Mouse (Mus musculus): ENCODE data around the gene Pfas.

- TF ChIP-seq CTCF (IDR thresholded peaks at IDR 0.05; ENCODE audit: borderline replicate concordance, insufficient read depth, low read length), result no peak
- TF ChIP-seq POLR2A (IDR thresholded peaks at IDR 0.05; ENCODE audit: low read depth, low read length), result peak; percentile 15; the same call in 1 of the 2 replicates
Measured at GRCm38 (mm10) chr11:69046395-69046774, 38.1 kb upstream of the Pfas start.
